Mouse (Mus musculus) forebrain, embryonic 16.5 days (tissue): ENCODE measurements at regions not wholly inside any gene's neighbourhood (a gene's known extent, or its start where the extent isn't known, plus 50 kb on each side); places are given as distances from the start of the nearest gene placed in this dataset.
"Not testable (repeated sequence)": the region's sequence is repeated elsewhere in the genome, so short reads cannot be mapped to it uniquely, and the experiment has no call there.

ENCODE experiments used
- ATAC-seq: fragments of 200-750 bp; cut with Nextera tagmentation; 2 replicates; pipeline ENCODE4 v1.8.0; 2017; ENCODE audit warnings: mild to moderate bottlenecking, moderate library complexity
- H3K27ac ChIP-seq: fragments of 300-500 bp; sonication (generic); 2 replicates; pipeline ENCODE4 v1.5.1; 2014; ENCODE audit warnings: low read length, control low read depth
- H3K27me3 ChIP-seq: fragments of 300-500 bp; sonication (generic); replicated peaks from 2 replicates; pipeline ENCODE4 v1.6.1; 2014; ENCODE audit warnings: low read length; ENCODE audit not compliant: control insufficient read depth, insufficient read depth
- H3K36me3 ChIP-seq: fragments of 300-500 bp; sonication (generic); 2 replicates; pipeline ENCODE4 v1.6.1; 2014; ENCODE audit not compliant: control insufficient read depth, insufficient read depth
- H3K4me1 ChIP-seq: fragments of 300-500 bp; sonication (generic); replicated peaks from 2 replicates; pipeline ENCODE4 v1.6.1; 2014; ENCODE audit warnings: low read length; ENCODE audit not compliant: control insufficient read depth, insufficient read depth
- H3K4me2 ChIP-seq: fragments of 300-500 bp; sonication (generic); 2 replicates; pipeline ENCODE4 v1.6.1; 2014; ENCODE audit warnings: mild to moderate bottlenecking, low read length, control low read depth
- H3K4me3 ChIP-seq: fragments of 300-500 bp; sonication (generic); replicated peaks from 2 replicates; pipeline ENCODE4 v1.5.1; 2014; ENCODE audit warnings: mild to moderate bottlenecking, low read length, control low read depth
- H3K9ac ChIP-seq: fragments of 300-500 bp; sonication (generic); replicated peaks from 2 replicates; pipeline ENCODE4 v1.6.1; 2014; ENCODE audit warnings: low read depth, low read length, control low read depth
- H3K9me3 ChIP-seq: fragments of 300-500 bp; sonication (generic); 2 replicates; pipeline ENCODE4 v1.6.1; 2016; ENCODE audit warnings: low read length; ENCODE audit not compliant: control insufficient read depth
- WGBS: fragments of 180-500 bp; shearing (Covaris S2); extraction: QIAGEN DNeasy Blood & Tissue Kit; methylation state at CpG from one replicate; pipeline ENCODE4 v1.1.7; 2014; 5-methylcytosine and 5-hydroxymethylcytosine counted together

DNA sequence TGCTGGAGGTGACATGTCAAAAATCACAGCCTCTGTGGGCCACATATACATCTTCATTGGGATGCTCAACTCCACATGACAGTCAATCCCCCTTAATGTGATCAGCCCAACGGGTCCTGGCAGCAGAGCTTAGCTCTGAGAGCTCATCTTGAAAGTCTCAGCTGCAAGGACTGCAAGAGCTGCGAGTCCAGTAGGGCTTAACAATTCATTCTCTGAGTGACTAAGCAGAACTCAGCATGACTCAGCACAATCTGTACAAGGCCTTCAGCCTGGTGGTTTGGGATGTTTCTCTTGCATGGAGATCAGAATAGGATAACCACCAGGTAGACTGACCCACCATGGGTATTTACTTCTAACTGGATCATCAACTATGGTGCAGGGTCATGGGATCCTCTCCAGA is 399.2 kb upstream of the Cdh5 start:
- no peak overlapping the region for H3K27ac ChIP-seq
- no peaks in the 10 kb centered on the region for H3K36me3 ChIP-seq
- H3K9me3 ChIP-seq = peaks cover 4% of the 10 kb centered on the region; the same call in 1 of the 2 replicates
- 76% methylated on average over 2 of the region's 2 CpGs for WGBS
- H3K9ac ChIP-seq = no peak overlapping the region
- no peak overlapping the region for H3K4me2 ChIP-seq
- no peaks in the 10 kb centered on the region for H3K4me1 ChIP-seq
- H3K27me3 ChIP-seq = no peaks in the 10 kb centered on the region
- no peak for ATAC-seq
- H3K4me3 ChIP-seq = no peak overlapping the region

DNA sequence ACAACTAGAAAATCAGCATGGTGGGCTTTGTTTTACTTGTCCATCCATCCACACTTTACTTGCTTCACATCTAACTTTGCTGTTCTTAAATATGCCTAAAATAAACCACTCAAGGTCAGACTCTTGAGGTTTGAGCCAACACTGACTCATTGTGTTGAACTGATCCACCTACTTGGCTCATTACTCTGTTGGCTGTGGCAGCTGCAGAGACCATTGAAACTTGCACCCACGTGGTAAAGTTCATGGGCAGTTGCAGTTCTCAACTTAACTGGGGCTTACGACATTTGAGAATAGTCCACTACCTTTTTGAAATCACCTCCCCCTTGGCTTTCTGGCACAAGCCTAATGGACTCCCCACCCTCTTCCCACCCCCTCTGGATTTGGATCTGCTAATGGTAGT is 395.3 kb upstream of the Cdh5 start:
- Histone ChIP-seq H3K36me3 (no peaks in the 10 kb centered on the region), H3K27me3 (no peaks in the 10 kb centered on the region), H3K4me1 (no peaks in the 10 kb centered on the region), H3K9me3 (no peaks in the 10 kb centered on the region), H3K9ac (no peak overlapping the region), H3K4me3 (no peak overlapping the region), H3K27ac (no peak overlapping the region), H3K4me2 (no peak overlapping the region)
- ATAC-seq = no peak
- 81% methylated on average over 2 of the region's 2 CpGs for WGBS

DNA sequence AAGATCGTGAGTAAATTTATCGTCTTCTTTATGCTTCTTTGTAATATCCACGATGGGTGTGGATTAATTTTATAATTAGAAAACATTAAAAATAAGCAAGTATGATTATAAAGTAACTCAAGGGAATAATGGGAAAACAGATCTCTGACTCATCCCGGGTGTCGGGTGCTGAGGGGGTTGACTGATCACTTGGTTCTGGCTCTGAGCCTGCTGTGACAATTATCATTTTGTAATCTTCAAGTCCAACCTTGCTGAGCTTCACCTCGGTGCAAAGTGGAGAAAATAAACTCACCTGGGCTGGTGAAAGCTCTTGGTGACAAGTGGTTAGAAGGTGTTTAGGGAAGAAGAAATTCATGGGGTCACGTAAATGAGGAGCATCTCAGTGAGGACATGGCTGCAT is 390.6 kb upstream of the Cdh5 start:
- ATAC-seq, H3K4me3 ChIP-seq, H3K4me1 ChIP-seq, H3K27me3 ChIP-seq, H3K36me3 ChIP-seq, H3K4me2 ChIP-seq, H3K9me3 ChIP-seq, H3K9ac ChIP-seq, H3K27ac ChIP-seq: not testable (repeated sequence)
- WGBS = 85% methylated on average over 7 of the region's 7 CpGs

DNA sequence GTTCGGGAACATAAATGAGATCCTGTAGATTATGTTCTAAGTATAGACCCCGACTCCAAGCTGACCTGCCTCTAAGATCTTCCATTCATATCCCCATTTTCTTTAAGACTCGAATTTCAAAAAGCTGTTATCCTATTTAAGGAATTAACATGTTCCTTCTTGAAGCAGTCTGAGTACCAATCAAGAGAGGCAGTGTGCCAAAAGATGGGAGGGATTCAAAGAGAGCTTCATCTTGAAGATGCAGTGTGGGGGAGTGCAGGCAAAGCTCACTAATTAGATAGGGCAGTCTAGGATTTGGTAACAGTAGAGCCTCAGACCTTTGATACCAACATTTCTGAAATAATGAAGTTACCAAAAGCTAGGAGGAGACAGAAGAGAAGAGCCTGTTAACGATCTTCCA is 383.7 kb upstream of the Cdh5 start:
- Histone ChIP-seq H3K36me3 (no peaks in the 10 kb centered on the region), H3K27ac (no peak overlapping the region), H3K4me2 (no peak overlapping the region), H3K27me3 (no peaks in the 10 kb centered on the region), H3K4me3 (no peak overlapping the region), H3K9me3 (no peaks in the 10 kb centered on the region), H3K4me1 (no peaks in the 10 kb centered on the region), H3K9ac (no peak overlapping the region)
- 56% methylated on average over 4 of the region's 4 CpGs for WGBS
- ATAC-seq = no peak

DNA sequence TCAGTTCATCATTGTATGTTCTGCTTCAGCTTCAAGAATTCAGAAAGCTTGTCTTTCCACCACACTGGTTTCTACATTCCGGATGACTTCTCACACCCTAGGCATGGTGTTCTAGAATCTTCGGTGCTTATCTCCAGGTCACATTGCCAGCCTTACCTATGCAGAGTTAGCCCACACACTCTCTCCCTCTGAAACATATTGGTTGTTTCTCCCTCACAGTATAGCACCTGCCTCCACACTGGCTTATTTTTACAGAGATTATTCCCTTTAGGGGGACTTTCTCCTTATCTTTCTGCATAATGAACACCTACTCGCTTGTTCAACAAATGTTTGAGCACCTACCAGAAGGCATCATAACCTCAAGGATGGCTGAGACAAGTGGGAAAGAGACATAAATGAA is 368.0 kb upstream of the Cdh5 start:
- Histone ChIP-seq H3K4me3 (no peak overlapping the region), H3K27ac (no peak overlapping the region), H3K9me3 (peaks cover 2% of the 10 kb centered on the region; the same call in 1 of the 2 replicates), H3K4me2 (no peak overlapping the region), H3K9ac (no peak overlapping the region), H3K36me3 (no peaks in the 10 kb centered on the region), H3K4me1 (no peaks in the 10 kb centered on the region), H3K27me3 (no peaks in the 10 kb centered on the region)
- ATAC-seq = no peak
- WGBS = 96% methylated on average over 3 of the region's 3 CpGs

DNA sequence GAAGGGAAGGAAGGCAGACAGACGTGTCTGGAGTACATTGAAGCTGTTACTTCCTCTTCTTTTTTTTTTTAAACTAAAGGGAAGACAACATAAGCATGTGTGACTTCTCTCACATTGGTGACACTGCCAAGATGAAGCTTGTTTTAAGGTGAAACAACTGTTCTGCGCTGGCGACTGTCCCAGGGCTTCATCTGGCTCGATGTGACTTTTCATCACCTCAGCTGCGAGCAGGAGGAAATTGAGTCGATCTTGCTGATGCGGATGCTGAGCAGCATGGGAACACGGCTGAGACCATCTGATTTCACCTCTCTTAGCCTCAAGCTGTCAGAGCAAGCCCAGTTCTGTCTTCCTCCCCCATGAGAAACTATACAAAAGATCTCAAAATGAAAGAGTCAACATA is 363.1 kb upstream of the Cdh5 start:
- Histone ChIP-seq H3K9me3 (peaks cover 2% of the 10 kb centered on the region; the same call in 1 of the 2 replicates), H3K9ac (no peak overlapping the region), H3K4me1 (0 out of 2 replicates have a peak, but pooled peaks cover 4% of the 10 kb centered on the region), H3K27me3 (no peaks in the 10 kb centered on the region), H3K36me3 (no peaks in the 10 kb centered on the region), H3K4me2 (no peak overlapping the region), H3K27ac (no peak overlapping the region), H3K4me3 (no peak overlapping the region)
- ATAC-seq = 0 out of 2 replicates have a peak, but pooled peaks have one; percentile 33
- 65% methylated on average over 8 of the region's 8 CpGs for WGBS

DNA sequence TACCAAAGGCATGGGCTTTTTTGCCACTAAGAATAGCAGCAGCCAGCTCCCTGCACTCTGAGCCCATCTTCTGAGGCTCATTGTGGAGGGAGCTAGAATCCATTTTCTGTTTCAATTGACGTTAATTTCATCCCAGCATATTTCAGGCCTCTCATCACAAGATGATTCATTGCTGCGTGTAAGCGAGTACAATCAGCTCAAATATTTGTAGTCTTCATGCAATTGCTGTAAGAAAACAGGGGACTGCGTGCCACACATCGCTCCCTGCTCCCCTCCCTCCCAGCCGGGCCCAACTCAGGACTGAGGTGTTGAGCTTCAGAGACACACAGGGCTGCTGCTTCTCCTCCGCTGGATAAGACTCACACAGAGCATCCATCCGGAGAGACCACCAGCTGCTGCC is 360.0 kb upstream of the Cdh5 start:
- 58% methylated on average over 8 of the region's 8 CpGs for WGBS
- no peak overlapping the region for H3K9ac ChIP-seq
- peak; percentile 58; the same call in 1 of the 2 replicates for ATAC-seq
- peak overlapping the region; percentile 28; the same call in 1 of the 2 replicates for H3K27ac ChIP-seq
- H3K4me1 ChIP-seq = 0 out of 2 replicates have a peak, but pooled peaks cover 4% of the 10 kb centered on the region
- no peaks in the 10 kb centered on the region for H3K9me3 ChIP-seq
- no peak overlapping the region for H3K4me3 ChIP-seq
- H3K4me2 ChIP-seq = no peak overlapping the region
- no peaks in the 10 kb centered on the region for H3K27me3 ChIP-seq
- no peaks in the 10 kb centered on the region for H3K36me3 ChIP-seq

DNA sequence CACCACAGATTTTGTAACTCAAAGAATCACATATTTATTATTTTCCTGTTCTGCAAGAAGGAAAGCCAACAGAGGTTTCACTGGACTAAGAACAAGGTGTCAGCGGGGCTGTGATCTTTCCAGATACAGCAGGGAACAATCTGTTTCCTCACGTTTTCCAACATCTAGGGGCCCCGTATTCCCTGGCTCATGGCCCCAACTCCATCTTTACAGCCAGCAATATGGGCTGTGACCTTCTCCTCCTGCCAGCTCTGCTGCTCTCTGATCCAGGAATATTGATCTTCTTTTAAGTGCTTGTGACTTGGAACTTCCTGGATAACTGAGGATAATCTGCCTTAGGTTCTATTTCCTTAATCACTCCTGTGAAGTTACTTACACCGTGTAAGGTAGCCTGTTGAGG is 352.7 kb upstream of the Cdh5 start:
- no peak for ATAC-seq
- no peak overlapping the region for H3K4me3 ChIP-seq
- no peak overlapping the region for H3K9ac ChIP-seq
- H3K9me3 ChIP-seq = no peaks in the 10 kb centered on the region
- no peaks in the 10 kb centered on the region for H3K4me1 ChIP-seq
- no peaks in the 10 kb centered on the region for H3K36me3 ChIP-seq
- H3K27ac ChIP-seq = no peak overlapping the region
- no peak overlapping the region for H3K4me2 ChIP-seq
- WGBS = 86% methylated on average over 4 of the region's 4 CpGs
- no peaks in the 10 kb centered on the region for H3K27me3 ChIP-seq

DNA sequence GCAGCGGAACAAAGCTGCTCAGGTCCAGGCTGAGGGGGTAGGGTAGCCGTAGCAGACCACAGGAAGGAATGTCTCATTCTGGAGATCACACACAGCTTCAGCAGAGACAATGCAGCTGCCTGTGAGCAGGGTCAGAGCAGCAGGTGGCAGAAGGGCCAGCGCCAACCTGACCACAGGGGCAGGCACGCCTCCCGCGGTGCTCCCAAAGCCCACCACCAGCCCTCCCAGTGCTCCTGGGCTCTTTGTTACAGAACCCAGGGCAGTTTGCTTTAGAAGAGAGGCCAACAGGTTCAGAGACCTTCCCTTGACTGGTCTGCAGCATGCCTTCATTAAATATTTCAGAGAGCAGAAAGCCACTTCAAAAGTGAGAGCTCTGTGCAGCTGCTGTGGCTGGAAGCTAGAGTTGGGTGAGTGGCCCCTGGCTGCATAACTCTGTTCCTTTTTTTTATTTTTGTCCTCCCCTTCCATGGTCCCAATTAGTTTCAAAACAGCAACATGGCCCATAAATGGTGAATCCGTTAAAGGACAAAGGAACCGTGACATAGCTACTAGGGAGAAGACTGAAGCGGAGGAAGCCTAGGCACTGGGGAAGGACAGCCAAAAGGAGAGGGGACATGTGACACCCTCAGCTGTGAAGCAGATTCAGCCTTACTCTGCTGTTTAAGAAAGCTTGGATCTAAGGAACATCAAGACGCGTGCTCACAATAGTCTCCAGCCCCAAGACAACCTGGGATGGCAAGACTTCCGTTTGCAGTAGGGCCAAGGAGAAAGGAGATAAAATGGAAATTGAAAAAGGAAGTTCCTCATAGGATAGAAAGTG is 350.9 kb upstream of the Cdh5 start:
- no peaks in the 10 kb centered on the region for H3K9me3 ChIP-seq
- H3K4me1 ChIP-seq = no peaks in the 10 kb centered on the region
- no peak for ATAC-seq
- 46% methylated on average over 12 of the region's 12 CpGs for WGBS
- H3K27me3 ChIP-seq = no peaks in the 10 kb centered on the region
- no peak overlapping the region for H3K4me2 ChIP-seq
- H3K4me3 ChIP-seq = no peak overlapping the region
- H3K27ac ChIP-seq = no peak overlapping the region
- no peak overlapping the region for H3K9ac ChIP-seq
- no peaks in the 10 kb centered on the region for H3K36me3 ChIP-seq
